Mouse (Mus musculus) T-cell, adult 2 months (primary cell): ENCODE measurements at regions not wholly inside any gene's neighbourhood (a gene's known extent, or its start where the extent isn't known, plus 50 kb on each side); places are given as distances from the start of the nearest gene placed in this dataset.

Experiments used
- DNase-seq: peaks from one replicate; pipeline ENCODE4 v3.0.0; 2022; ENCODE audit warnings: low spot score

DNA sequence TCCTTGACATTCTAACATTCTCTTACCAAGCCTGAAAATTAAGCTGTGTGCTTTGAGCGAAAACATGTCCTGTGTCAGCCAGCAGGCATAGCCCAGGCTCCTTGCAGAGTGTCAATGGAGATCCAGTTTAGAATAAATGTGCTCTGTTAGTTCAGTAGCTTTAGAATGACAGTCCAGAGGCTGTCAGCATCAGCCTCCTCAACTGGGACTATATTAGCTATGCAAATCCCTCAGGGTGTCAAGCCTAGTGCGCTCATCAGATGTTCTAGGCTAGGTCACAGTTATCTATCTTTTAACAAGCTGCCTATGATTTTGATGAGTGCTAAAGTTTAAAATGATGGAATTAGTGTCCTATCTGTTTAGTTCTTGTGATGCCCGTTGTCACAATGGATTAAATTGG is 281.7 kb upstream of the Btbd3 start:
- no peak for DNase-seq

DNA sequence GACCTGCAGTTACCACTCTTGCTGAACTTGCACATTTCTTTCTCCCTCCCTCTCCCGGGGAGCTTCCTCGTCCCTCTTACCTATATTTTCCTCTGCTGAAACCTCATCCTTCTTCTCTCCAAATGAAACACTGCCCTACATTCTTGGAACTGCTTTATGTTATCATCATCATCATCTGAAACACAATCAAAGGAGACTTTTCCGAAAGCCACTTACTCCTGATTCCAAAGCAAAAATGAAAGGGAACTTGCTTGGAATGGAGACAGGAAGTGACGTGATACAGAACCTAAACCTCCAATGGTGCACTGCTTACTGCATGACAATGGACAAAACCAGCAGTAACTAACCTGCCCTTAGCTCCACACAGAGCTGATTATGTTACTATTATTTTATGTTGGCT is 287.2 kb upstream of the Btbd3 start:
- DNase-seq: no peak

DNA sequence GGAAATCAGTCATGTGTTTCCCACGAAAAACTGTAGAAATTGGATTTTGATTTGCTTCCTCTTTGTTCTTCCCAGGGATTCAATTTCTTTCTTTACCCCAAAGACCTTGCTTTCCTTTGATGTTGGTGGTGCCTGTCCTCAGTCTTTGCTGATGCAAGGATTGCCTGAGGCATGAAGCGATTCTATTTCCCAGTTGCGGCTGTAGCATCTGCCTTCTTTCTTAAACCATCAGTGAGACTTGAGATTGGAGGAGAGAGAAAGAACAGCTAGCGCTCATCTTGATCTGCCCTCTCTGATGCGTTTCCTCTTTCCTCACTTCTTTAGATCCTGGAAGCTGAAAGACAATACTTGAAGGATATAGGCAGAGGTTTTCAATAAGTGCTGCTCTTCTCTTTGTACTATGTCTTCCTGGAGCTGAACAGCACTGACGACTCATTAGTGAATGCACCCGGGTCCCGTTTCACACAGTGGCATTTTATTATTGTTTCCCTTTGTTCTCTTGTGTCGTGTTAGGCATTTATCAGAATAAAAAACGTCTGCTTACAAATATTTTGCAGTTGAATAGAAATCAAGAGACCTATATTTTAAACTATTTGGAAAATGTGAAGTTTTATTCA is 289.8 kb upstream of the Btbd3 start:
- no peak for DNase-seq

DNA sequence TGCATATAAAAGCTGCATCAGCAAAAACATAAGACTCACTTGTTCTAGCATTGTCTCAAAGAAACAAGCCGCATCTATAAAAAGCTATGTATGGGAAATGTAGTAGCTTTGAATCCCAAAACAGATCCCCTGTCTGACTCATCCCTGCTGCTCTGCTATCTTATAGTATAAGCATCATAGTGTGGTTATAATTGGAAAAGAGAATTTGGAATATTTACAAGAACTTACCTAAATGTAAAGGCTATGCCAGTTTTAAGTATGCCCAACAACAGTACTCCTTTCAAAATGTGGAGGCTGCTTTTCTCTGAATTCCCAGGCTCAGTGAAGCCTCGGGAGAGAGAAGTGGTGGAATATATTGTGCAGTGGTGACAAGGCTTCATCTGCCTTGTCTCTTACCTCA is 301.5 kb upstream of the Btbd3 start:
- no peak for DNase-seq

DNA sequence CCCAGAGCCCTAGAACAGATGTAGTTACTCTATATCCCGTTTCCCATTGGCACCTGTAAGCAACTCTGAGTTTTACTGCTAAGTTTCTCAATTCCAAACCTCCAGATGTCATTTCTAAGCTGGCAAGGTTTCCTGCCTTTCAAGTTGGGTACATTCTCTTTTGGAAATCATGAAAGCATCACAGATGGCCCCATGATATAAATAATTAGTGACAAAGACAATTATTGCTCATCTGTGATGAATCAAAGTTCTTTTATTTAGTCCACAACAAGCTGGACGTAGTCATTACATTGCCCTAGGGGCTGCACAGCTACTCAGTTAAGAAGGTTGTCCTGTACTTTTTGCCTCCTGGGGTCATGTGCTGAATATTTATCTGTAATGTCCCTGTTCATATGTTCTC is 303.2 kb upstream of the Btbd3 start:
- no peak for DNase-seq

DNA sequence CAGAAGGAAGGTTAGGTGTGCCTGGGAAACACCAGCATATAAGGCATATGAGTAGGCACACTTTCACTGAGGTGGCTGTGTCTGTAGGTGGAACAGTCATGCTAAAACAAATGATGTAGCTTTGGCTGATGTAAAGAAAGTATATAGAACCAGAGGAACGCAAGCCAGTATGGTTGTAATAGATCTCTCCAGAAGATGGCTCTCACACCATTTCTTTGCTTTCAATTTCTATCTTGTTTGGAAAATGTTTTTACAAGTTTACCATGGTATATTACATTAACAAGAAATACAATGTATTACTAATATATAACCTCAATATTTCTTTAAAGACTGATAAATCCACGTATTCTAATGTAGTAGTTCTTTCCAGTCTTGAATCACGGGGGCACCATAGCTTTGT is 304.4 kb upstream of the Btbd3 start:
- no peak for DNase-seq

DNA sequence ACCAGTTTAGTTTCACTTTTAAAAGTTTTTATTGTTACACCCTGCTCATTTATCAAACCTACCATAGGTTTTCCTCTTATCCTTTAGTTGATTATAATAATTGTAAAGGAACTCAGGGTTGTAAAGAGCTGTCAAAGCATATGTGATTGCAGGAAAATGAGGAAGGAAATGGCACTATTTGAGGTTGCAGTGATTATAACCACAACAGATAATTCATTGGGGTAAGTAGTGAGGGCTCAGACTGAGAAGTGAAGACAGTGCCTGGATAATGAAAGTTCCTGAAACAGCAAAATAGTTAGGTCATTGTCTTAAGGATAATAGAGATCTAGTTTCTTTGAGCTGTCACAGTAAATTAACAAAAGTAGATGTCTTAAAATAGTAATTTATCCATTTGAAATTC is 305.4 kb upstream of the Btbd3 start:
- no peak for DNase-seq

DNA sequence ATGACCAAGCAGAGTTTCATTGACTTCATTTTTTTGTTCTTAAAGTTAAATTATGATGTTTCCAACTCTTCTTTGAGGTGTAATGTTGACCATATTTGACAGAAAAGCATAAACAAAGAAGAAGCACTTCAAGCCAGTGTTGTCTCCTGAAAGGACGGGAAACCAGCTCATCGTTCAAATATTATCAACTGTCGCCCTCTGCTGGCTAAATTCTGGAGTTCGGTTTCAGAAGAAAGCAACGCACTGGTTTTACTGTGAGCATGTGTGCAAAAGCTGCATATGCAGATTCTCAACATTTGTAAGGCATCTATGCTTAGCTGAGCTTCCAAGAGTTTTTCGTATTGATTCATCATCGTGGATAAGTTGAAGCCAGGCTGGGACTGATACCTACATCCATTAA is 313.6 kb upstream of the Btbd3 start:
- DNase-seq: no peak

DNA sequence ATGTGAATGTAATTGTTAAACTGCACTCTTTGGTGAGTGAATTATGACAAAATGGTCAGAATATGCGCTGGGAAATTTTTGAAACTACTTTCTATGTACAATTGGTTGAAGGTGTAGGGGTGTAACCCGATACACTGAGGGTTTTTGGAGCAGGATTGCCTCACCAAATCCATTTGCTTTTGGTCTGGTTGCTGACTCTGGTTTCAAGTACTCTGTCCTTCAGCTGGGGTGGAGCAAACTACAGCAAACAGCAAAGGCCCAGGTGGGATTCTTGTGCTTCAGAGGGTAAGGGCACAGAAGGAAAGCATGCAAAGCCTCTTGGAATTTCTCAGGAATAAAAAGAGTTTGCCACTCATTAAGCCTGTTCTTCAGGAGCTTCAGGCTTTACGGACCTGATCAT is 316.8 kb upstream of the Btbd3 start:
- no peak for DNase-seq

DNA sequence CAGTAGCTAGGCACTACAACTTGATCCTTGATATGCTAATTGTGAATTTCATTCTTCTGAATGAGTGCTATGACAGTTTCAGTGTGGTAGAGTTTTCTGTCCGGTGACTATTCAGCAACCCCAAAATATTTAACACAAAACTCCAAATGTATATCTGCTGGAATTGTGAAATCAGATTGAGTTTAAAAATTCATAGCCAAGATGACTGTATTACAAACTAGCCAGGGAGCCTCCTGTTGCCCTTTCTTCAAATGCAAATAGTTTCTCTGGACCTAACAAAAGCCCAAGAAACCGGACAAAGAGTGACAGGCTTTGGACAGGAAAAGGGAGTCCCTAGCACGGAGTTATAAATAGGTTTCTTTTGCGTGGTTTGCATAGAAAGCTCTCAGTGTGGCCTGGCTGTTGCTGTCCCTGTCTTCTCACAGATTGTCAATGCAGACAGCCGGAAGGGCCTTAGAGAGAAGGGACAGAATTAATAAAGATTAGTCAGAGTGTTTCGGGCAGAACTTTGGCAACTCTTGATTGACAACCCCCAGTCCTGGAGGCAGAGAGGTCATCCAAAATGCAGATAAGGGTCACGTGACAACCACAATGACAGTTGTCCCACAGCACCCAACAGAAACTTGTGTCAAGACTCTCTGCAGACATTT is 317.4 kb upstream of the Btbd3 start:
- DNase-seq: no peak

DNA sequence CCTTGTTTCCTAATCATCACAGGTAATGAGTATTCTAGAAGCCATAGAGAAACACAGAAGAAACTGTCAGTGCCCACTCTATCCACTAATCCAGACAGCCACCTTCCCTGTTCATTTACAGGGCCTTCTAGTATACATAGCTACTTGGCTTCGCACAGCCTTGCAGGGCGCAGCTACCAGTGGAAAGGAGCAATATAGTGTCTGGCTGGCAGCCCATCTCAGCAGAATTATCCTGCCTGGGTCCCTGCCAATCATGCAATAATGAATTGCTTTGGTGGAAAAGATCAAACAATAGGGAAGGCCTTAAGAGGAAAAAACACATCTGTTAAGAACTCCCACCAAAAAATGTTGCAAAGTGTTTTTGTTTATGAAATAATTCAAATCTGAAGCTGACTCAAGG is 319.8 kb upstream of the Btbd3 start:
- no peak for DNase-seq

DNA sequence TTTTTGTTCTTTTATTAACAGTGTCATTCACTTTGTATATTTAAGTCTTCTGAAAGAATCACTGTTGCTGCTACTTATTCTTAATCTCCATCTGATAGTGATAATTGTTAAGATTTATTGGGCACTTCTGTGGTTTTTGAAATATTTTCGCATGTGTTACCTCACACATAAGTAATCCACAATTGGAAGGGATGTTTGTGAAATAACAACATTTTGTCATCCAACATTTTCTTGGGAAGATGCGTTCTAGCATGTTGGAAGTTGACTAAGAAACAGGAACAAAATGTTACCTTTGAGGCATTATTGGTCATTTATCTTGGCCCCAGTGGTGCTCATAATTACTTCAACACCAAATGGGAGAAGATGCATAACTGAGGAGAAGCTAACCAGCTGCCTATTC is 323.4 kb upstream of the Btbd3 start:
- no peak for DNase-seq

DNA sequence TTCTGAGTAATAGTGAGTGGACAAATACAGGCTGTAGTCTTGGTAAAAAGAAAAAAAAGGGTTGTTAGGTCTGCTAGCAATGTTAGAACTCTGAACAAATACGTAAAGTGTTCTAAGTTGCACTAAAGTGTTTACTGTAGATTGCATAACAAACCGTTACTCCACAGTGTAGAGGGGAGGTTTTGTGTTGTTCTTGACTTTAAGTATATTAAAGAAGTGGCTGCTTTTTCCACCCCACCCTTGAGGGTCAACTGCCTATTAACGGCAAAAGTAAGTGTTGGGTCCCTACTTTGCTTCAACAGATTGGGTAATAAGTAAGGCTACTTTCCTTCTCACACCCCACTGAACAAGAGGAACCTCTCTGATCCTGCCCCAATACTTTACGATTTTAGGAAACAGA is 323.9 kb upstream of the Btbd3 start:
- no peak for DNase-seq

DNA sequence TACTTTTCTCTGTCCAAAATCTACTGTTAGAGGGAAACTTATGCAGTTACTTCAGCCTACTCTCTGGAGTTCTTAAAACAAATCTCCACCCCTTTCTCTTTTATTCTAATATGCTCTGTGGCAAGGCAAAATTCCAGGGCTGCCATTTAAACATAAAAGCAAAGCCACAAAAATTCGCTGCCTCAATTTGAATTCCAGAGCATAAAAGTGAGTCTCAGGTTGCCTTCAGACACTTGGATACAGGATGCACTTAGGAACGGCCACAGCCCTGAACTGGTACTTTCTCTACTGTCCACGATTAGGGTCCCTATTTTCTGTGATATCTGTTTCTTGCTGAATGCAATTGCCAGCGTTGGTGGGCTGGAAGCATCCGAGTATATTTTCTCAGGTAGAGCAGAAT is 330.9 kb upstream of the Btbd3 start:
- no peak for DNase-seq

DNA sequence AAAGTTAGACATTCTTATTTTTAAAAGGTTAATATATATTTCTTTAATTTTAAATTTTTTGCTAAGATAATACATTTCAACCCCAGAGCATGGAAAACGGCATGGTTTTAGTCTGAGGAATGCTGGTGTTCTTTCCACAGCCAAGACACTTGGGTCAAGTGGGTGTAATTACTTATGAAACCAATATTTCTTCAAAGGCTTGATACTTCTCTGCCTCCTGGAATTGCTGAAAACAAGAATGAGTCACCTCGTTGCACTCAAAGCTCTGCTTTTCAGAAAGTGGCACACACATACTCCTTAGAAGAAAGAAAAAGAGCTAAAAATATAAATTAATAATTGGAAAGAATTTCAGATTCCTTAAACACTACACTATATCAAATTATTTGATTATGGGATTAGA is 331.8 kb upstream of the Btbd3 start:
- no peak for DNase-seq

DNA sequence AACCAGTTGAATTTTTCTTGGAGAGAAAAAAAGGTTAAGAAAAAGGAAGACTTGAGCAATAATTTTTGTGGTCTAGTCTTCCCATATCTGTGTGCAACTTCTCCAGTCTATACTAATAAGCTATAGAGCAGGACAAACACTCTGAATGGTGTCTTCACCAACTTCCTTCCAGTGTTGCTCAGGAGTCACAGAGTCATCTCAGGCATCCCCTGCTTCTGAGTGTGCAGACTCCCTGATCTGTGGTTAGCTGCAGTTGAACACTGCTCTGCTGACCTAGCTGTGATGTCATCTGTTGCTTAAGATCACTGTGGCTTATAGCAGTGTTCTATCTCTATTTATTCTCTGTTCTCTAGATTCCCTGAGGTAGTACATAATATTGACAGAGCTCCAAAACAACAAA is 357.9 kb upstream of the Btbd3 start:
- DNase-seq: no peak

DNA sequence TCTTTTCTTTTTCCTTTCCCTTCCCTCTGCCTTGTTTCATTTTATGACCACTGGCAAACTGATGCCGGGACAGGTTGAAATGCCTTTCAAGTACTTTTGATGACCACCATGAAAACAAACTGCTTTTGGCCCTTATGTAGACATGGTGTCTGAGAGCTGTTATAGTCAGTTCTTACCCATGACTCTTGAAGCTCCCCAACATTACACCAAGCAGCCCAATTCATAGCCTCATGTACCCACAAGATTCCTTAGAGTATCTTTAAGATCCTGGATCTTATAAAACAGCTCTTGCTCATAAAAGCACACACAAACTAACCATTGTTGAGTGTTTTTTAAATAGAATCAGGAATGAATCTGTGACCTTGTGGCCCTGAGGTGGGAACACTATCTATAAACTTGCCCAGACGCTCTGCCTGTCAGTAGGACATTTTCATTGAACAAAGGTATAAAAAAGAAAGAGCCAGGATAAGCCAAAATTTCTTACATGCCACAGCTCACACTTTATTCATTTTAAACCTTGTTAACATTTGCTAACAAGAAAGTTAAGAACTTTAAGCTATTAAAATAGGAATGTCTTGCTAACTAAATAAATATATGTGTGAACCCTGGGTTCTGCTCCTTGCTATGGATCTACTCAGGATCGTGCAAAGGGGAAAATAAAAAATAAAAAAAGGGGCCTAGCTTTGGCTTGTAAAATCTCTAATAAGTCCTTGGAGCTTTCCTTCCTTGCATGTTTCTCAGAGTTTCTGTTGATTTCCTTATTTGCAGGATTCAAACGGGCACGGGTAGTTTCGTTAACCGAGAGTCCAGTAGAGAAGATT is 375.9 kb upstream of the Btbd3 start:
- DNase-seq: no peak

DNA sequence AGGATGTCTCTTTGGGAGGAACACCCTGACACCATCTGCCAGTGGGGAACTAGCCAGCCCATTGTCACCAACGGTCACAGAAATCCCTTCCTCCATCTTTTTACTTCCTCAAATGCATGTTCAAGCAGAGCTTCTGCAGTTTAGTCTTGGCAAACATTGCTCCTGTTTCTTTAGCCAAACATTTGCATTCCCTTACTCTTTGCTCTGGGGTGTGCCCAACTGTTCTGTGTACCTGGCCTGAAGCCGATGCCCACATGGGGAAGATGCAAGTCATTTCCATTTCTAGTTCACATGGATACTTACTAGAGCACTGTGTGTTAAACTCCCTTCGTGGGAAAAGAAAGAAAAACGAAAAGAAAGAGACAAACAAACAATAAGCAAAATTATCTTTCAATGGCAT is 386.7 kb upstream of the Btbd3 start:
- no peak for DNase-seq

DNA sequence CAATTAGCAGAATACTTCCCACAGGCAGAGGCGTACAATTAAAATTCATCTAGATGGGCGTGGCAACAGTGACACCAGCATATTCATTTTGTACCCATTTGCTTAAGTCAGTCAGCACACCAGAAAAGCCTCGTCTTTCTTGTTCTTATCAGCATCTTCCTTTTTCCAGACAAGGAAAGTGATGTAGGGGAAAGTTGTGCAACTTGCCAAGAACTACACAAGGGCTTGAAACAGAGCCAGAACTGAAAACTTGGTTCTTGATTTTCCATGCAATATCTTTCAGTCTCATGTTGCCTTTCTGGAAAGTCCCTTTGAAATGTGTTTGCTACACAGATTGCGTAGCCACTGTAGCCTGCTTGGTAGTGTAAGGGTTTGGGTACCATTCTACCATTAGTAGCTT is 401.9 kb upstream of the Btbd3 start:
- no peak for DNase-seq

DNA sequence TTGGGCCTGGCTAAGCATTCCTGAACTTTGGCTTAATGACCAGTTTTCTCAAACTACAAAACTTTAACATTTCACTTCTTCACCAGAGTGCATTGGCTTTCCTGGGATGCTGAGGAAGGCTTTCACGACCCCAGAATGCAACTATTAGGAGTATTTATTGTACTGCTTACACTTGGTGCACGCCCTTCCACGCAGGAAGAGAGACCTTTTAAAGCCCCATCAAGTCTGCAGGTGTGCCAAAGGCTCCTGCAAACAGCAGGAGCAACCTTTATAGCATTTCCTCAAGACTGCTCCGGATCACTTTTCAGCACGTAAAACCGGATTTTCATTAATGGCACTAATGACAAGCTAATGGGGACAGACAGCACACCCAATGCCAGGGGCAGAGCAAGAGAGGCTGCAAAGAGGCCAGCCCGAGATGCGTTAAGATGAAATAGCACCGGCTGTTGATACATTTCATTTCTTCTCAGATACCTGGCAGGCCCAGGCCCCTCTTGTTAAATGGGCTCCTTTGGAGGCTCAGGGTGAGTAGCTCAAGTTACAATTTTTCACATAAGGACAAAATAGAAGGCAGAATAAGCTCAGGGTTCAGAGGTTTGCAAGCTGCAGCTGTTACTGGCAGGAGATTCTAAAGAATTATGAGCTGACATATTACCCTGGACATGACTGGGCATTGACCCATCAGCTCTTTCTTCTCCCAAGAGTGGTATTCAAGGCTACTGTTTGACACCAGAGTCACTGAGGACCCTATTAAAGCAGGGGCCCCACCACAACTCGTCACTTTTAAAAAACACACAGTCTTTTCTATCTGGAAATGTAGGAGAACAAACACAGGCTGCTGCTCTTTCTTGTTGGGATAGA is 402.7 kb upstream of the Btbd3 start:
- DNase-seq: no peak

DNA sequence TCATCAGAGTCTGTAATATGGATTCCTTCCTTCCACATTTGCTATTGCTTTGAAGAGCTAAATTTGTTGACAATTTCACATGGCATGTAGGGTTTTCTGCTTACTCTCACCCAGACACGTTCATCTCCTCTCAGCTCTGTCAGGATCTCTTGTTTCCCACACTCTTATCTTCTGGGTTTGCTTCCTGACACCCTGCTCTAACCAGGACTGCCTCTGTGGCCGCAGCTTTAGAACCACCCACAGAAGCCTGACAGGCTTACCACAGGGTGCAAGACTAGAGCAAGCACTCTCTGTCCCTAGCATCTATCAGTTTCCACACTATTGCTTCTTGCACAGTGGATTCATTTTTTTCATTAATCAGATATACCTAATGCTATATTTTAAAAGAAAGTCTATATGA is 408.5 kb upstream of the Btbd3 start:
- no peak for DNase-seq

DNA sequence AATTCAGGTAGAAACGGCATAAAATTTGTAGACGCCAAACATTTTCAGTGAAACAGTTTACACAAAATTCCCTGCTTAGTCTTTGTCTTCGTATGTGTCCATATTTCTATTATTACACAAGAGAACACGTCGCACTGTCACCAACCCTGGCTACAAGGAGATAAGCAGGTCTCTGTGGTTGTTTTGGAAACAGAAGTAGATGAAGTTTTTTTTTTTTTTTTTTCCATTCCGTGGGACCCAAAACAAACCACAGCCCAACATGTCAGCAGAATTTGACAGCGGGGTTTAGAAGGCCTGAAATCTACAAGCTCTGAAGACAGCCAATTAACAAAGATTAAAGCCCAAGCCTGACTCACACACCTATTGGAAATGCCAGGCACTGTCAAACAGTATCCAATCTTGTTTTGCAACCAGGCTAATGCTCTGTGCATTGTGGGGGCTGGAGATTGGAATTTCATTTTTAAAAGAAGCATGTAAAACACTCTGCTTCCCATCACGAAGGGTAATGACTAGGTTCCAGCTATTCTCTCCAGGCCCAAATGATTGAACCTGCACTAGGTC is 428.5 kb upstream of the Btbd3 start:
- no peak for DNase-seq
